Mouse (Mus musculus) kidney, embryonic 14.5 days (tissue): Measurements from ENCODE around the gene Surf4. TPM values are rescaled to one million over a fixed set of nuclear protein-coding genes. Genes with fewer than 3 reads are reported as not detected.

Source experiments
- ATAC-seq: fragments of 200-750 bp; cut with Nextera tagmentation; 2 replicates; pipeline ENCODE4 v1.8.0; 2017; ENCODE audit warnings: moderate number of reproducible peaks, mild to moderate bottlenecking, moderate TSS enrichment, moderate library complexity; ENCODE audit not compliant: low FRiP score, low TSS enrichment
- H3K27ac ChIP-seq: fragments of 300-500 bp; sonication (generic); 2 replicates; pipeline ENCODE4 v1.5.1; 2014; ENCODE audit warnings: low read depth, mild to moderate bottlenecking, low read length, moderate library complexity, mixed read lengths
- H3K27me3 ChIP-seq: fragments of 300-500 bp; sonication (generic); 2 replicates; pipeline ENCODE4 v1.6.1; 2014; ENCODE audit warnings: mild to moderate bottlenecking, low read length; ENCODE audit not compliant: control insufficient read depth, insufficient read depth
- H3K36me3 ChIP-seq: fragments of 300-500 bp; sonication (generic); 2 replicates; pipeline ENCODE4 v1.6.1; 2014; ENCODE audit warnings: low read length, mixed read lengths; ENCODE audit not compliant: control insufficient read depth, insufficient read depth
- H3K4me1 ChIP-seq: fragments of 300-500 bp; sonication (generic); 2 replicates; pipeline ENCODE4 v1.6.1; 2014; ENCODE audit warnings: low read length, mixed read lengths; ENCODE audit not compliant: control insufficient read depth, insufficient read depth
- H3K4me2 ChIP-seq: fragments of 300-500 bp; sonication (generic); replicated peaks from 2 replicates; pipeline ENCODE4 v1.6.1; 2014; ENCODE audit warnings: low read depth, mild to moderate bottlenecking, low read length
- H3K4me3 ChIP-seq: fragments of 300-500 bp; sonication (generic); 2 replicates; pipeline ENCODE4 v1.5.1; 2014; ENCODE audit warnings: mild to moderate bottlenecking, low read length
- H3K9ac ChIP-seq: fragments of 300-500 bp; sonication (generic); 2 replicates; pipeline ENCODE4 v1.6.1; 2014; ENCODE audit warnings: low read depth, mild to moderate bottlenecking, low read length, moderate library complexity
- H3K9me3 ChIP-seq: fragments of 300-500 bp; sonication (generic); 2 replicates; pipeline ENCODE4 v1.6.1; 2016; ENCODE audit warnings: low read length; ENCODE audit not compliant: control insufficient read depth
- WGBS: fragments of 180-500 bp; shearing (Covaris S2); extraction: QIAGEN DNeasy Blood & Tissue Kit; methylation state at CpG from one replicate; pipeline ENCODE4 v1.1.7; 2014; 5-methylcytosine and 5-hydroxymethylcytosine counted together
- polyA plus RNA-seq: library from polyadenylated mRNA; unstranded; fragments of >200 nt; fragmentation: Nextera tagmentation; extraction: Ambion mirVana; gene quantifications from 2 replicates; pipeline ENCODE4 v1.2.1, GENCODE M21; 2014

The Surf4 gene
- polyA plus RNA-seq, 1 experiment from 2014 or later = 187 TPM

DNA sequence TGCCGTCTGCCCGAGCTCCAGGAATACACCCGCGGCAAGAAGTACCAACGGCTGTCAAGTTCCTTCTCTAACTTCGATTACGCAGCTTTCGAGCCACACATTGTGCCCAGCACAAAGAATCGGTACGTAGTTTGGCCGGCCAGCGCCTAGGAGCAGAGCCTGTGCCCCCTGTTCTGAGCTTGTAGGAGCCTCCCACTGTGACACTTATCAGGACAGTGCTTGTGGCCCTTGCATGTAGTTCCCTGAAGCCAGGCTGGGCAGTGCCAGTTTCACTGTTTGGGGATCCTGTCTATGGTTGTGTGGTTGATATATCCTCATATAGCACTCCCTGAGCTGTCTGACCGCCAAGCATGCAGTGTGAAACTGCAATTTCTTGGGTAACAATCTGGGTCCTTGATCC, 17.0 kb downstream of the Surf4 start:
- peak overlapping the region; percentile 62; the same call in 1 of the 2 replicates for H3K27ac ChIP-seq
- H3K4me3 ChIP-seq = peak overlapping the region; percentile 79
- H3K27me3 ChIP-seq = no peaks in the 10 kb centered on the region
- H3K9me3 ChIP-seq = no peaks in the 10 kb centered on the region
- WGBS = 3% methylated on average over 13 of the region's 13 CpGs
- H3K4me2 ChIP-seq = peak overlapping the region; percentile 97
- peaks cover 64% of the 10 kb centered on the region for H3K36me3 ChIP-seq
- peak; percentile 26 for ATAC-seq
- H3K4me1 ChIP-seq = peaks cover 28% of the 10 kb centered on the region
- peak overlapping the region; percentile 76 for H3K9ac ChIP-seq

DNA sequence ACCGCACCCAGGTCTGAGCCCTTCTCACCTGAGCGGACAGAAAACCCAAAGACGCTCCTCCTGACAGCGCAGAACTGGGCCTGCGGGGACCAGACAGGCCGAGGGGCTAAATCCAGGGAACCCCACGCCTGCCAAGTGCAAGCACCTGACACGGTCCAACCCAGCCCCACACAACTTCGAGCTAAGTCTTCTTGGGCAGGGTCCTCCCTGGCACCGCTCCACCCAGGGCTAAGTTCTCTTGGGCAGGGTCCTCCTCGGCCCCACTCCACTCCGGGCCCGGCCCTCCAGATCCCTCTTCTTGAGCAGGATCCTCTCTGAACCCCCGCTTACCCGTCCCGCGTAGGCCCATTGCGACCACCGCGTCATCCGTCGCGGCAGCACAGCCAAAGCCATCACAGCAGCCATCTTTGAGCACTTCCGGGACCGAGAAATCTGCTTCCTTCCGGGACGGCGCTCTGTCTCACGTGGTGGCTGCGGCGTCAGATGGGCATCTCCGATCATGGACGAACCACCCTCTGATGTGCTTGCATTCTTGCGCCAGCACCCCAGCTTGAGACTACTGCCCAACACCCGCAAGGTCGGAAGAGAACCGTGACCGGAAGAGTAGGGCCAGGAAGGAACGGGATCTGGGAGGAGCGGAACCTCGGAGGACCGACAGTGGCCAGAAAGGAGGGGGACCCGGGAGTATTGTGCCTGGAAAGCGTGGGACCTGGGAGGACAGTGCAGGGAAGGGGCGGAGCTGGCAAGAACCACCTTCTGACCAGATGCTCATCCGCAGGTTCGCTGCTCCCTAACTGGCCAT, 17.6 kb downstream of the Surf4 start, which contains the start of the genes Surf2 and Surf1:
TSS of gene Surf2 (plus strand) at position 441 of the 802 bp plus-strand sequence.
TSS of gene Surf1 (minus strand) at position 604 of the 802 bp plus-strand sequence.
- 2% methylated on average over 47 of the region's 47 CpGs for WGBS
- Histone ChIP-seq H3K4me1 (peaks cover 29% of the 10 kb centered on the region), H3K36me3 (peaks cover 62% of the 10 kb centered on the region), H3K4me2 (peak within 1 kb of the TSS; percentile 97), H3K4me3 (peak within 1 kb of the TSS; percentile 79), H3K27ac (peak within 1 kb of the TSS; percentile 62; the same call in 1 of the 2 replicates), H3K27me3 (no peaks in the 10 kb centered on the region), H3K9me3 (no peaks in the 10 kb centered on the region), H3K9ac (peak within 1 kb of the TSS; percentile 76)
- ATAC-seq = peak; percentile 65

DNA sequence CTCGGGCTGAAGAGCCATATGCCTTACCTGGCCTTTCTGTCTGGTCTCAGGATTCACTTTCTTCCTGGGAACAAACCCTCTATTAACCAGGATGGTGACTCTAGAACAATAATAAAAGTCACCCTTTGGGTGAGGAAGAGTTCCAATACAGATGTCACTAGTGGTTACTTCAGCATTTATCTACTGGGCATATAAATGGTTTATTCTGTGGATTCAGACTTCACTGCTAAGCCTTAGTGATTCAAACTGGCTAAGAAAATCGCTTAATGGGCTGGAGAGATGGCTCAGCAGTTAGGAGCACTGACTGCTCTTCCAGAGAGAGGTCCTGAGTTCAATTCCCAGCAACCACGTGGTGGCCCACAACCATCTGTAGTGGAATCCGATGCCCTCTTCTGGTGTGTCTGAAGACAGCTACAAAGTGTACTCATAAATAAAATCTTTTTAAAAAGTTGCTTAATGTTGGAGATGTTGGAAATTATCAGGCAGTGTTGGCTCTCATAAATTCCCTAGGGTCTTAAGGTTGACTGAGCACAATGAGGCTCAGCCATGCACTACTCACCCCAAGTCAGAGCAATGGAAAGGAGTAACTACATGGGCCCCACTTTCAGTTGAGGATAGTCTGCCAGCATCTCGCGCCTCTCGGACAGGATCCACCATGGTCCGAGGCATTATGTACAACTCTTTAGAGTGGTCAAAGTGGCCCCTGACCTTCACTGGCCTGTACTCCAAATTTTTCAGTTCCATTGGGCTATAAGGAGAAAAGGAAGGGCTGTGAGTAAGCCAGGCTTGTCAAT, 19.4 kb downstream of the Surf4 start:
- peaks cover 29% of the 10 kb centered on the region for H3K4me1 ChIP-seq
- H3K27ac ChIP-seq = no peak overlapping the region
- no peaks in the 10 kb centered on the region for H3K9me3 ChIP-seq
- no peak for ATAC-seq
- H3K4me2 ChIP-seq = peak overlapping the region; percentile 97; the same call in 1 of the 2 replicates
- H3K4me3 ChIP-seq = no peak overlapping the region
- H3K9ac ChIP-seq = no peak overlapping the region
- WGBS = 62% methylated on average over 8 of the region's 8 CpGs
- no peaks in the 10 kb centered on the region for H3K27me3 ChIP-seq
- H3K36me3 ChIP-seq = peaks cover 44% of the 10 kb centered on the region

- no peak overlapping the region for H3K4me2 ChIP-seq
- 86% methylated on average over 17 of the region's 17 CpGs for WGBS
- no peak overlapping the region for H3K4me3 ChIP-seq
- no peak overlapping the region for H3K9ac ChIP-seq
- no peaks in the 10 kb centered on the region for H3K27me3 ChIP-seq
- no peak overlapping the region for H3K27ac ChIP-seq
- H3K9me3 ChIP-seq = no peaks in the 10 kb centered on the region
- ATAC-seq = no peak
- H3K4me1 ChIP-seq = peaks cover 37% of the 10 kb centered on the region
- peaks cover 37% of the 10 kb centered on the region for H3K36me3 ChIP-seq
Measured at GRCm38 (mm10) chr2:26913416-26914147, 20.1 kb downstream of the Surf4 start.

DNA sequence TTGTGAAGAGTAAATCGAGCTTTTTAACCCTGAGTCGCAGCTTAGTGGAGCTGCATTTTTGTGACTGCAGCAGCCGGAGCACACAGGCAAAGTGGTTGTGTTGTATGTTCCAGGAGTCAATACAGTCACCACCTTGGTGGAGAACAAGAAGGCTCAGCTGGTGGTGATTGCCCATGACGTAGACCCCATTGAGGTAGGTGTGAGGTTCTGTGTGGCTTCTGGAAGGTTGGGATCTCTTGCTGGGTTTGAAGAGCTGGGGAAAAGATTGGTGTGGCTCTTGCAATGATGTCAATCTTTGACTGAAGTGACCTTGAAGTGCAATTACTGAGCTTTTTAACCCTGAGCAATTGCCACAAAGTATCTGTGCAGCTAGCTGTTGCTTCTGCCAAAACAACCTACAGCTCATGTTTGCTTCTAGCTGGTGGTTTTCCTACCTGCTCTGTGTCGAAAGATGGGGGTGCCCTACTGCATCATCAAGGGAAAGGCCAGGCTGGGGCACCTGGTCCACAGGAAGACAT, 21.4 kb downstream of the Surf4 start:
- Histone ChIP-seq H3K4me1 (peaks cover 30% of the 10 kb centered on the region), H3K36me3 (peaks cover 38% of the 10 kb centered on the region)

GRCm38 (mm10) chr2:26910994-26911765, 22.5 kb downstream of the Surf4 start:
- Histone ChIP-seq H3K4me3 (peak overlapping the region; percentile 87), H3K4me1 (peaks cover 24% of the 10 kb centered on the region), H3K9me3 (no peaks in the 10 kb centered on the region), H3K27me3 (no peaks in the 10 kb centered on the region), H3K9ac (peak overlapping the region; percentile 95), H3K36me3 (peaks cover 50% of the 10 kb centered on the region), H3K27ac (peak overlapping the region; percentile 93), H3K4me2 (peak overlapping the region; percentile 79)
- ATAC-seq = peak; percentile 5; the same call in 1 of the 2 replicates
- 2% methylated on average over 36 of the region's 37 CpGs for WGBS

More for the DNA sequence above, 21.4 kb downstream of the Surf4 start:
- H3K27me3 ChIP-seq = no peaks in the 10 kb centered on the region
- no peak overlapping the region for H3K27ac ChIP-seq
- H3K4me2 ChIP-seq = peak overlapping the region; percentile 79
- peak overlapping the region; percentile 95; the same call in 1 of the 2 replicates for H3K9ac ChIP-seq
- 61% methylated on average over 5 of the region's 5 CpGs for WGBS
- peak overlapping the region; percentile 87 for H3K4me3 ChIP-seq
- H3K9me3 ChIP-seq = no peaks in the 10 kb centered on the region
- no peak for ATAC-seq

GRCm38 (mm10) chr2:26910124-26910993, 23.4 kb downstream of the Surf4 start, which contains the start of the genes Med22 and Rpl7a:
TSS of gene Med22 (minus strand) at chr2:26910677.
TSS of gene Rpl7a (plus strand) at chr2:26910764.
- H3K27ac ChIP-seq = peak within 1 kb of the TSS; percentile 93
- no peaks in the 10 kb centered on the region for H3K9me3 ChIP-seq
- peak; percentile 91 for ATAC-seq
- under 1% methylated on average over 74 of the region's 74 CpGs for WGBS
- peak within 1 kb of the TSS; percentile 87 for H3K4me3 ChIP-seq
- peak within 1 kb of the TSS; percentile 95 for H3K9ac ChIP-seq
- H3K36me3 ChIP-seq = peaks cover 58% of the 10 kb centered on the region
- no peaks in the 10 kb centered on the region for H3K27me3 ChIP-seq
- peaks cover 19% of the 10 kb centered on the region for H3K4me1 ChIP-seq
- peak within 1 kb of the TSS; percentile 79 for H3K4me2 ChIP-seq
